Mouse (Mus musculus): Measurements from ENCODE around the gene H2-Oa. TPM values are rescaled to one million over a fixed set of nuclear protein-coding genes. Genes with fewer than 3 reads are reported as not detected.
A peak's percentile ranks its signal among the peaks of the same experiment; 100 is the strongest.

H2-Oa gene
- polyA plus RNA-seq, 1 experiment from 2014 or later, result 0.26 TPM

DNA sequence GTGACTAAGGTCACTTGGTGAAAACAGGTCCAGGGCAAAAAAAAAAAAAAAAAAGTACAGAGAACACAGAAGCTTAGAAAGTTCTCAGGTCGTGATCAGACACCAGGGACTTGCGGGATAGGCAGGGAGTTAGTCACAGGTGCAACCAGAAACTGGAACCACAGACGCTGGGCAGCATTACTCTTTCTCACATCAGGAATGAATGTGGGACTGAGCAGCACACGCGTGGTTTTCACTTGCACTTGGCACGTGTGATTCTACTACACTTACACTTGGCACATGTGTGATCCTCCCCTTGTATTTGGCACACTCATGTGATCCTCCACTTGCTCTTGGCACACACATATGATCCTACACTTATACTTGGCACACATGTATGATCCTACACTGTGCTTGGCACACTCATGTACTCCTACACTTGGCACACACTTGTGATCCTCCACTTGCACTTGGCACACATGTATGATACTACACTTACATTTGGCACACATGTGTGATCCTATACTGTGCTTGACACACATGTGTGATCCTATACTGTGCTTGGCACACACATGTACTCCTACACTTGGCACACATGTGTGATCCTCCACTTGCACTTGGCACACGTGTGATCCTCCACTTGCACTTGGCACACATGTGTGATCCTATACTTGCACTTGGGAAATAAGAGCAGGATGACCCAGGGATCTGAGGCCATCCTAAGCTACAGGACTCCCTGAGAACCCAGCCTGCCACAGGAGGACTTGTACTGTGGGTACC, 15.1 kb downstream of the H2-Oa start:
- Histone ChIP-seq H3K4me3 (ENCODE audit: low read depth, low read length) (no peak overlapping the region), H3K36me3 (ENCODE audit: control insufficient read depth, insufficient read depth, low read length) (peaks cover 7% of the 10 kb centered on the region; the same call in 1 of the 2 replicates), H3K4me1 (replicated peaks; ENCODE audit: control insufficient read depth, insufficient read depth, low read length) (no peaks in the 10 kb centered on the region), H3K9me3 (ENCODE audit: control insufficient read depth, low read length) (no peaks in the 10 kb centered on the region), H3K27ac (ENCODE audit: low read depth, low read length) (no peak overlapping the region), H3K4me2 (replicated peaks; ENCODE audit: low read depth, low read length) (no peak overlapping the region), H3K9ac (ENCODE audit: low read depth, low read length) (no peak overlapping the region), H3K27me3 (ENCODE audit: control insufficient read depth, insufficient read depth, low read length) (no peaks in the 10 kb centered on the region)
- 91% methylated on average over 7 of the region's 7 CpGs for WGBS
- ATAC-seq (ENCODE audit: low FRiP score) (no peak), DNase-seq (ENCODE audit: low spot score) (no peak)

DNA sequence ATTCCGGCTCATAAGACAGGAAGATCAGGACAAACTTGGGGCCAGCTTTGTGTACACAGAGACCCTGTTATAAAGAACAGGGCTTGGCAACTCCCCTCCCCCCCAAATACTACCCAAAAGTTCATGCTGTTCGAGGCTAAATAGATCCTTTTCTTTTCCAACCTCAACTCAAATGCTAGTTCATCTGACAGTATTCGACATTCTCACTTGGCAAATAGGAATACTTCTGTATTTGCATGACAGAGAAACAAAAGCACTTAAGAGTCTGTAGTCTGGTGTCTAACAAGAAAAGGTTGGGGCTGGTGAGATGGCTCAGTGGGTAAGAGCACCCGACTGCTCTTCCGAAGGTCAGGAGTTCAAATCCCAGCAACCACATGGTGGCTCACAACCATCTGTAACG, 16.3 kb downstream of the H2-Oa start:
- no peak overlapping the region for H3K9ac ChIP-seq (ENCODE audit: low read depth, low read length)
- no peak overlapping the region for H3K4me2 ChIP-seq (replicated peaks; ENCODE audit: low read depth, low read length)
- H3K4me3 ChIP-seq (ENCODE audit: low read depth, low read length), result no peak overlapping the region
- H3K4me1 ChIP-seq (replicated peaks; ENCODE audit: control insufficient read depth, insufficient read depth, low read length), result no peaks in the 10 kb centered on the region
- DNase-seq (ENCODE audit: low spot score) (no peak), ATAC-seq (ENCODE audit: low FRiP score) (no peak)
- no peak overlapping the region for H3K27ac ChIP-seq (ENCODE audit: low read depth, low read length)
- peaks cover 19% of the 10 kb centered on the region for H3K36me3 ChIP-seq (ENCODE audit: control insufficient read depth, insufficient read depth, low read length)
- WGBS, result 87% methylated on average over 5 of the region's 6 CpGs
- H3K9me3 ChIP-seq (ENCODE audit: control insufficient read depth, low read length), result no peaks in the 10 kb centered on the region
- H3K27me3 ChIP-seq (ENCODE audit: control insufficient read depth, insufficient read depth, low read length), result no peaks in the 10 kb centered on the region

DNA sequence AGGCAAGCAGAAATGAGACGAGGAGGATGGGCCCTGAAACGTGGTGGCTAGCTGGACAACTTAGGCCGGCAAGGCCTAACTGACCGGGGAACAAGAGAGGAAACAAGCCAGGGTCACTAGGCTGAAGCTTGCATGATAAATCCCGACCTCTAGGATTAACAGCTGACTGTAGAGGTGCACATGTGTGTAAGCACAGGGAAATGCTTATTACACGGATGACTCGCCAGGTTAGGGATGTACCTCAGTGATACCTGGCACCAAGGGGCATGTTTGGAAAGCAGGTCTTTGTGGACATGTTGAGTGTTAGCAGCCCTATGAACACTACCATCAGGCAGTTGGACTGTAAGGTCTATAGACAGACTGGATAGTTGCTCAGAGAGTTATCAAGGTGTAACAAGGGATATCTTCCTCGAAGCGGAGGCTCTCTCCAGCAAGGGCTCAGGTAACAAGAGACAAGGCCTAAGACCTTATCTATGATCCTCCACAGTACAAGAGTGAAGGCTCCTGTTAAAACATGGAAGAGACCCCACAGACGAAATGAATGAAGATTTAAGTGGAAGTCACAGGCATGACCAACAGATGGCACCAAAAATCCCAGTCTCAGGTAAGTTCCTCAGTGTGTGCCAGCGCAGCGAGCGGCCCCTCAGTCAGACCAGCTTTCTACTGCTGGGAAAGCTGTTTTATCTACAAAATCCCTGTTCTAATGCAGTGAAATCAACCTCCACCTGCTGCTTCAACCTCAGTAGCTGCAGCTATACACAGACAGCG, 17.1 kb downstream of the H2-Oa start:
- Histone ChIP-seq H3K9ac (ENCODE audit: low read depth, low read length) (no peak overlapping the region), H3K36me3 (ENCODE audit: control insufficient read depth, insufficient read depth, low read length) (peaks cover 25% of the 10 kb centered on the region), H3K9me3 (ENCODE audit: control insufficient read depth, low read length) (no peaks in the 10 kb centered on the region), H3K27me3 (ENCODE audit: control insufficient read depth, insufficient read depth, low read length) (no peaks in the 10 kb centered on the region), H3K27ac (ENCODE audit: low read depth, low read length) (no peak overlapping the region), H3K4me3 (ENCODE audit: low read depth, low read length) (no peak overlapping the region), H3K4me1 (replicated peaks; ENCODE audit: control insufficient read depth, insufficient read depth, low read length) (no peaks in the 10 kb centered on the region), H3K4me2 (replicated peaks; ENCODE audit: low read depth, low read length) (no peak overlapping the region)
- ATAC-seq (ENCODE audit: low FRiP score), result no peak
- WGBS, result 83% methylated on average over 14 of the region's 14 CpGs
- DNase-seq (ENCODE audit: low spot score), result no peak

DNA sequence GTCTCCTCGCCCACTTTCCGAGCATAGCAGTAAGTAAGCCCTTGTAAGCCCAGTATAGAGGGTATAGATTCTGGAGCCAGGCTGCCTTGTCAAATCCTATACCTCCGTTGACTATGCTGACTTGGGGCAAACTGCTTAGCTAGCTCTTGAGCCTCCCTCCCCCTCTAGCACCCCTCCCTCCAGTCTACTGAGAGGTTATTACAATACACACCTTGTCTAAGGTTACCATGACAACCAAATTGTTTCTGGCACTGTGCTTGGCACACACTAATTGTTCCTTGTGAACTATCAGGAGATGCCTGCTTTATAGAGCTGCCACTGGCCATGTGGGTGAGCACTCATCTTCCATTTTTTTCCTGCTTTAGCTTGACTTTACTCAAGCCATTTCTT, 17.7 kb downstream of the H2-Oa start:
- Histone ChIP-seq H3K9me3 (ENCODE audit: control insufficient read depth, low read length) (no peaks in the 10 kb centered on the region), H3K4me2 (replicated peaks; ENCODE audit: low read depth, low read length) (no peak overlapping the region), H3K36me3 (ENCODE audit: control insufficient read depth, insufficient read depth, low read length) (peaks cover 28% of the 10 kb centered on the region), H3K4me1 (replicated peaks; ENCODE audit: control insufficient read depth, insufficient read depth, low read length) (no peaks in the 10 kb centered on the region), H3K27ac (ENCODE audit: low read depth, low read length) (no peak overlapping the region), H3K9ac (ENCODE audit: low read depth, low read length) (no peak overlapping the region), H3K27me3 (ENCODE audit: control insufficient read depth, insufficient read depth, low read length) (no peaks in the 10 kb centered on the region), H3K4me3 (ENCODE audit: low read depth, low read length) (no peak overlapping the region)
- ATAC-seq (ENCODE audit: low FRiP score), result 0 out of 2 replicates have a peak, but pooled peaks have one; percentile 27
- WGBS, result 77% methylated on average over 3 of the region's 3 CpGs
- peak; percentile 28 for DNase-seq (ENCODE audit: low spot score)

DNA sequence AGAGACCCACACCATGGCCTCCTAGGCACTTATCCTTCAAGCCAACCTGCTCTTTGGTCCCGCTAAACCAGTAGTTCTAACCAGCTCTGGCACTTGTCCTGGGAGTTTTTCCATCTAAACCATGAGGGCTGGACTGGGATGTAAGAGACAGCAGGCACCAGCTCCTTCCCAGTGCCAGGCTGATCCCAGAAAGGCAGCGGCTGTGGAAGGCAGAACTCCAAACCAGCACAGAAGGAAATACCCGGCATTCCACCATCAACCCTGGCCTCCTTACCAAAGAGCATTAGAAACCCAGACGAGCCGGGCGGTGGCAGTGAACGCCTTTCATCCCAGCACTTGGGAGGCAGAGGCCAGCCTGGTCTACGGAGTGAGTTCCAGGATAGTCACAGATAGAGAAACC, 18.2 kb downstream of the H2-Oa start:
- no peak overlapping the region for H3K4me2 ChIP-seq (replicated peaks; ENCODE audit: low read depth, low read length)
- no peak for DNase-seq (ENCODE audit: low spot score)
- WGBS, result 64% methylated on average over 8 of the region's 8 CpGs
- H3K27me3 ChIP-seq (ENCODE audit: control insufficient read depth, insufficient read depth, low read length), result no peaks in the 10 kb centered on the region
- H3K4me3 ChIP-seq (ENCODE audit: low read depth, low read length), result no peak overlapping the region
- H3K9ac ChIP-seq (ENCODE audit: low read depth, low read length), result no peak overlapping the region
- no peak for ATAC-seq (ENCODE audit: low FRiP score)
- H3K36me3 ChIP-seq (ENCODE audit: control insufficient read depth, insufficient read depth, low read length), result peaks cover 32% of the 10 kb centered on the region
- H3K27ac ChIP-seq (ENCODE audit: low read depth, low read length), result no peak overlapping the region
- H3K4me1 ChIP-seq (replicated peaks; ENCODE audit: control insufficient read depth, insufficient read depth, low read length), result no peaks in the 10 kb centered on the region
- H3K9me3 ChIP-seq (ENCODE audit: control insufficient read depth, low read length), result no peaks in the 10 kb centered on the region

DNA sequence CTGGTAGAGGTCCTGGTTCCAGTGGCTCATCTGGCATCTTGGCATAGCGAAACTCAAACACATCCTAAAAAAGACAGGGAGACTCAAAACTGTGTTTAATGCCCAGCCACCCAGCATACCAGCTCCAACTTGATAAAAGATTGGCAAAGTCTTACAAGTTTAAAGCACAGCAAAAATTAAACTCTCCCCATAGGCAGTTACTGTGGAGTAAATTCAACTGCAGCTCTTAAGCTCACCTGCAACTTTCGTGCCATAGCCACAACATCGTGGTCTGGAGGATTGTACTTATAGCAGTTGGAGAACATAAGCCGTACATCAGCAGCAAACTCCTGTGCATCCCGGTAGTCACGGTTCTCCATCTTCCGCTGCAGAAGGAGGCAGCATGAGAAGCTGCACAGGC, 22.0 kb downstream of the H2-Oa start:
- WGBS, result 96% methylated on average over 7 of the region's 7 CpGs
- peaks cover 43% of the 10 kb centered on the region for H3K36me3 ChIP-seq (ENCODE audit: control insufficient read depth, insufficient read depth, low read length)

DNA sequence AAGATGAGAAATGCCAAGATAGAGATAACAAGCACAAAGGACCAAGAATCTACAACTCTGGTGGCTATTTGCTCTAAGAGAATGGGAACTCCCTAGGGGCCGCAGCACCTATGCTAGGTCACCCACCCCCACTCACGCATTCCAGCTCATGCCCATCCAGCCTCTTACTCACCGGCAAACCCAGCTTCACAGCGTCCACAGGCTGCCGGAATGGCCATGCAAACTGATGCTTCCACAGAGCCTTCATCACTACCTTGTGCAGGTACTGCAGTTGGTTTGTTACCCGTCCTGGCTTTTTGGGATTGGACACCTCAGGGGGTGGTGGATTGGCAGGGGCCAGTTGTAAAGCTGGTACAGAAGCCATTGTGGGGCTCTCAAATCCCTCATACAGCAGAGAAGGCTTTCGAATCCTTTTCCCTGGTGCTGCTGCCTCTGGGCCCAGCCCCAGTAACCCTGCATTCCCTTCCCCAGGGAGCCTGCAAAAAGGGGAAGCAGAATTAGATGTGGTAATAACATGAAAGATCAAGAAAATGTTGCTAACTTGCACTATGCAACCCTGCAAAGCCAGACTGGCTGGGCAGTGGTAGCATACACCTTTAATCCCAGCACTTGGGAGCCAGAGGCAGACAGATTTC, 24.7 kb downstream of the H2-Oa start:
- no peak overlapping the region for H3K27ac ChIP-seq (ENCODE audit: low read depth, low read length)
- H3K4me3 ChIP-seq (ENCODE audit: low read depth, low read length), result peak overlapping the region; percentile 100
- peaks cover 40% of the 10 kb centered on the region for H3K36me3 ChIP-seq (ENCODE audit: control insufficient read depth, insufficient read depth, low read length)
- H3K27me3 ChIP-seq (ENCODE audit: control insufficient read depth, insufficient read depth, low read length), result no peaks in the 10 kb centered on the region
- DNase-seq (ENCODE audit: low spot score) (no peak), ATAC-seq (ENCODE audit: low FRiP score) (no peak)
- H3K4me2 ChIP-seq (replicated peaks; ENCODE audit: low read depth, low read length), result peak overlapping the region; percentile 95
- H3K9me3 ChIP-seq (ENCODE audit: control insufficient read depth, low read length), result no peaks in the 10 kb centered on the region
- peak overlapping the region; percentile 96 for H3K9ac ChIP-seq (ENCODE audit: low read depth, low read length)
- peaks cover 7% of the 10 kb centered on the region for H3K4me1 ChIP-seq (replicated peaks; ENCODE audit: control insufficient read depth, insufficient read depth, low read length)
- WGBS, result 55% methylated on average over 7 of the region's 7 CpGs

More for the DNA sequence above, 22.0 kb downstream of the H2-Oa start:
- H3K27ac ChIP-seq (ENCODE audit: low read depth, low read length), result no peak overlapping the region
- H3K9me3 ChIP-seq (ENCODE audit: control insufficient read depth, low read length), result no peaks in the 10 kb centered on the region
- H3K4me1 ChIP-seq (replicated peaks; ENCODE audit: control insufficient read depth, insufficient read depth, low read length), result peaks cover 7% of the 10 kb centered on the region
- ATAC-seq (ENCODE audit: low FRiP score) (no peak), DNase-seq (ENCODE audit: low spot score) (no peak)
- no peak overlapping the region for H3K4me3 ChIP-seq (ENCODE audit: low read depth, low read length)
- H3K9ac ChIP-seq (ENCODE audit: low read depth, low read length), result no peak overlapping the region
- H3K4me2 ChIP-seq (replicated peaks; ENCODE audit: low read depth, low read length), result no peak overlapping the region
- no peaks in the 10 kb centered on the region for H3K27me3 ChIP-seq (ENCODE audit: control insufficient read depth, insufficient read depth, low read length)

DNA sequence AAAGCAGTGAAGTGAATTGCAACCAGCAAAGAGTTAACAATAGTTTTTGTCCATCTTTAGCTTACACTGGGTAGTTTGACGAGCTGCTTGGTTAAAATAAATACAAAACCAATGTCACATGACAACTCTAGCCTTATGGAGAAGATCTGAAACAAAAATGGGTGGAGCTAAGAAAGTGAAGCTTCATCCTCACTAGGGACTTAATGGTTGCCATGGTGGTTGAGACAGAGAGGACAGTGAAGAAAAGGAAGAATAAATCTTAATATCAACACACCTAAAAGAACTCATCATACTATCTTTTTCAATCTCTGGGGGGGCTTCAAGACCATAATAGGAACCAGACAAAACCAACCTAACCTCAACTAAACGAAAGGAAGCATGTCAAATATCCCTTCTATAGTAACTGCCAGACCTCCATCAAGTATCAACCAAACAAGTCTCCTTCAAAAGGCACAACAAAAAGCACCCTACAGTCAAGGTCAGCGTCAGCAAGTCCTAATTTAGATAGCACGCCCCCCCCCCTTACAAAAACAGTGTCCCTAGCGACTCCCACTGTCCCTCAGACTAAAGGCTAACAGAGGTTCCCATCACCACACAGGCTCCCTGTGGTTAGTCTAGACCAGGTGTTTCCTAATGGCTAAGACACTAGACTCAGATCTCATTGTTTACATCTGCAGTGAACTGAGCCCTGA, 25.4 kb downstream of the H2-Oa start:
- DNase-seq (ENCODE audit: low spot score) (no peak), ATAC-seq (ENCODE audit: low FRiP score) (no peak)
- H3K9ac ChIP-seq (ENCODE audit: low read depth, low read length), result peak overlapping the region; percentile 96
- WGBS, result 1% methylated on average over 5 of the region's 5 CpGs
- 0 out of 2 replicates have a peak overlapping the region, but pooled peaks have one; percentile 87 for H3K27ac ChIP-seq (ENCODE audit: low read depth, low read length)
- peaks cover 33% of the 10 kb centered on the region for H3K36me3 ChIP-seq (ENCODE audit: control insufficient read depth, insufficient read depth, low read length)
- H3K4me3 ChIP-seq (ENCODE audit: low read depth, low read length), result peak overlapping the region; percentile 100
- no peaks in the 10 kb centered on the region for H3K27me3 ChIP-seq (ENCODE audit: control insufficient read depth, insufficient read depth, low read length)
- no peaks in the 10 kb centered on the region for H3K9me3 ChIP-seq (ENCODE audit: control insufficient read depth, low read length)
- H3K4me1 ChIP-seq (replicated peaks; ENCODE audit: control insufficient read depth, insufficient read depth, low read length), result peaks cover 7% of the 10 kb centered on the region
- H3K4me2 ChIP-seq (replicated peaks; ENCODE audit: low read depth, low read length), result peak overlapping the region; percentile 95
